Mouse (Mus musculus): ENCODE results near the gene Mybpc1. TPM values are rescaled to one million over a fixed set of nuclear protein-coding genes. Genes with fewer than 3 reads are reported as not detected.
"Not testable (repeated sequence)": the region's sequence is repeated elsewhere in the genome, so short reads cannot be mapped to it uniquely, and the experiment has no call there.

Mybpc1 gene
- total RNA-seq, 2 experiments from 2014 or later: 4.6 to 5.7 TPM

- intact Hi-C loops (cut with DNase I): no loop called here
- no peak for DNase-seq (ENCODE audit: low spot score in 2 of 2)
Observed at GRCm38 (mm10) chr10:88572123-88572522, 32.8 kb downstream of the Mybpc1 start.

GRCm38 (mm10) chr10:88557046-88557445 lies 47.9 kb downstream of the Mybpc1 start:
- intact Hi-C loops (cut with DNase I): no loop called here
- DNase-seq (ENCODE audit: low spot score in 2 of 2): no peak

GRCm38 (mm10) chr10:88552738-88553137 lies 52.2 kb downstream of the Mybpc1 start:
- intact Hi-C loops (cut with DNase I): loop anchor here (5.0 kb wide), 1 partner anchor 115 kb away; no protein-coding TSS in a partner anchor
- no peak for DNase-seq (ENCODE audit: low spot score in 2 of 2)

- intact Hi-C loops (cut with DNase I): loop anchor here (5.0 kb wide), 1 partner anchor 117 kb away; no protein-coding TSS in a partner anchor
Observed at GRCm38 (mm10) chr10:88550225-88550624, 54.7 kb downstream of the Mybpc1 start.

GRCm38 (mm10) chr10:88547635-88548034 lies 57.3 kb downstream of the Mybpc1 start:
- no peak for DNase-seq (ENCODE audit: low spot score in 2 of 2)
- intact Hi-C loops (cut with DNase I): no loop called here

More at GRCm38 (mm10) chr10:88550225-88550624, 54.7 kb downstream of the Mybpc1 start:
- DNase-seq (ENCODE audit: low spot score in 2 of 2): no peak

GRCm38 (mm10) chr10:88530631-88531030 lies 74.3 kb downstream of the Mybpc1 start:
- no peak for DNase-seq (ENCODE audit: low spot score in 2 of 2)
- intact Hi-C loops (cut with DNase I): no loop called here

GRCm38 (mm10) chr10:88524016-88524415 lies 80.9 kb downstream of the Mybpc1 start:
- intact Hi-C loops (cut with DNase I): no loop called here
- peak in 1 of 2 experiments; percentile 43 for DNase-seq (ENCODE audit: low spot score in 2 of 2)

GRCm38 (mm10) chr10:88523212-88523611 lies 81.7 kb downstream of the Mybpc1 start:
- no peak for DNase-seq (ENCODE audit: low spot score in 2 of 2)
- intact Hi-C loops (cut with DNase I): no loop called here

GRCm38 (mm10) chr10:88522795-88523194 lies 82.2 kb downstream of the Mybpc1 start:
- no peak for DNase-seq (ENCODE audit: low spot score in 2 of 2)
- intact Hi-C loops (cut with DNase I): no loop called here

GRCm38 (mm10) chr10:88515049-88515448 lies 89.9 kb downstream of the Mybpc1 start:
- intact Hi-C loops (cut with DNase I): not testable (repeated sequence)

GRCm38 (mm10) chr10:88514495-88514894 lies 90.5 kb downstream of the Mybpc1 start:
- DNase-seq (ENCODE audit: low spot score in 2 of 2): peak; percentile 45 to 56
- intact Hi-C loops (cut with DNase I): no loop called here

More at GRCm38 (mm10) chr10:88515049-88515448, 89.9 kb downstream of the Mybpc1 start:
- DNase-seq (ENCODE audit: low spot score in 2 of 2): not testable (repeated sequence)

GRCm38 (mm10) chr10:88513574-88514135 lies 91.3 kb downstream of the Mybpc1 start:
- intact Hi-C loops (cut with DNase I): no loop called here
- no peak for DNase-seq (ENCODE audit: low spot score in 2 of 2)

- DNase-seq (ENCODE audit: low spot score in 2 of 2): no peak
- intact Hi-C loops (cut with DNase I): no loop called here
Observed at GRCm38 (mm10) chr10:88511355-88511754, 93.6 kb downstream of the Mybpc1 start.

GRCm38 (mm10) chr10:88510503-88511271 lies 94.3 kb downstream of the Mybpc1 start:
- intact Hi-C loops (cut with DNase I): no loop called here
- no peak for DNase-seq (ENCODE audit: low spot score in 2 of 2)

- intact Hi-C loops (cut with DNase I): no loop called here
- DNase-seq (ENCODE audit: low spot score in 2 of 2): no peak
Observed at GRCm38 (mm10) chr10:88507691-88508143, 97.2 kb downstream of the Mybpc1 start.

GRCm38 (mm10) chr10:88505256-88505655 lies 99.7 kb downstream of the Mybpc1 start:
- DNase-seq (ENCODE audit: low spot score in 2 of 2): no peak
- intact Hi-C loops (cut with DNase I): no loop called here

GRCm38 (mm10) chr10:88504481-88504880 lies 100.5 kb downstream of the Mybpc1 start:
- DNase-seq (ENCODE audit: low spot score in 2 of 2): no peak
- intact Hi-C loops (cut with DNase I): loop anchor here (5.0 kb wide), 2 partner anchors 127 to 228 kb away; partner anchors contain the start of genes Arl1, Dram1 and Gnptab

- intact Hi-C loops (cut with DNase I): loop anchor here (5.0 kb wide), 2 partner anchors 126 to 229 kb away; partner anchors contain the start of genes Arl1, Dram1 and Gnptab
Observed at GRCm38 (mm10) chr10:88503421-88504314, 101.3 kb downstream of the Mybpc1 start, which contains the start of gene Chpt1. Gene Chpt1, minus strand, starts transcription at chr10:88504073.

GRCm38 (mm10) chr10:88502919-88503318 lies 102.0 kb downstream of the Mybpc1 start:
- no peak for DNase-seq (ENCODE audit: low spot score in 2 of 2)
- intact Hi-C loops (cut with DNase I): loop anchor here (5.0 kb wide), 2 partner anchors 126 to 229 kb away; partner anchors contain the start of genes Arl1, Dram1 and Gnptab

More at GRCm38 (mm10) chr10:88503421-88504314, 101.3 kb downstream of the Mybpc1 start, which contains the start of gene Chpt1:
- DNase-seq (ENCODE audit: low spot score in 2 of 2): peak; percentile 78 to 81

Measured in left cerebral cortex, postnatal 25 days (tissue).